Mouse (Mus musculus) embryonic facial prominence, embryonic 14.5 days (tissue): ENCODE results near the gene E130114P18Rik. TPM values are rescaled to one million over a fixed set of nuclear protein-coding genes. Genes with fewer than 3 reads are reported as not detected.

Source experiments
- ATAC-seq: fragments of 200-750 bp; cut with Nextera tagmentation; 2 replicates; pipeline ENCODE4 v1.8.0; 2017; ENCODE audit warnings: low read depth, moderate number of reproducible peaks, moderate TSS enrichment
- DNase-seq: peaks from one replicate; pipeline ENCODE4 v3.0.0-alpha.2; 2015; ENCODE audit warnings: low spot score
- H3K27ac ChIP-seq: fragments of 300-500 bp; sonication (generic); replicated peaks from 2 replicates; pipeline ENCODE4 v1.5.1; 2014; ENCODE audit warnings: low read depth, mild to moderate bottlenecking, low read length, moderate library complexity
- H3K27me3 ChIP-seq: fragments of 300-500 bp; sonication (generic); replicated peaks from 2 replicates; pipeline ENCODE4 v1.6.1; 2014; ENCODE audit warnings: low read length; ENCODE audit not compliant: control insufficient read depth, insufficient read depth
- H3K36me3 ChIP-seq: fragments of 300-500 bp; sonication (generic); 2 replicates; pipeline ENCODE4 v1.6.1; 2014; ENCODE audit warnings: low read length, mixed read lengths; ENCODE audit not compliant: control insufficient read depth, insufficient read depth
- H3K4me1 ChIP-seq: fragments of 300-500 bp; sonication (generic); 2 replicates; pipeline ENCODE4 v1.6.1; 2014; ENCODE audit warnings: antibody characterized with exemption, low read length; ENCODE audit not compliant: control insufficient read depth, insufficient read depth
- H3K4me2 ChIP-seq: fragments of 300-500 bp; sonication (generic); 2 replicates; pipeline ENCODE4 v1.6.1; 2014; ENCODE audit warnings: low read depth, mild to moderate bottlenecking, low read length, moderate library complexity, mixed read lengths
- H3K4me3 ChIP-seq: fragments of 300-500 bp; sonication (generic); 2 replicates; pipeline ENCODE4 v1.5.1; 2014; ENCODE audit warnings: low read depth, mild to moderate bottlenecking, low read length
- H3K9ac ChIP-seq: fragments of 300-500 bp; sonication (generic); 2 replicates; pipeline ENCODE4 v1.6.1; 2014; ENCODE audit warnings: low read depth, mild to moderate bottlenecking, low read length, moderate library complexity, mixed read lengths
- H3K9me3 ChIP-seq: fragments of 300-500 bp; sonication (generic); 2 replicates; pipeline ENCODE4 v1.6.1; 2016; ENCODE audit warnings: low read length; ENCODE audit not compliant: control insufficient read depth
- WGBS: fragments of 180-500 bp; shearing (Covaris S2); extraction: QIAGEN DNeasy Blood & Tissue Kit; methylation state at CpG from one replicate; pipeline ENCODE4 v1.1.7; 2014; 5-methylcytosine and 5-hydroxymethylcytosine counted together
- polyA plus RNA-seq: library from polyadenylated mRNA; unstranded; fragments of >200 nt; fragmentation: Nextera tagmentation; extraction: Ambion mirVana; gene quantifications from 2 replicates; pipeline ENCODE4 v1.2.1, GENCODE M21; 2014

E130114P18Rik gene
- polyA plus RNA-seq, 1 experiment from 2014 or later = 4.4 TPM

GRCm38 (mm10) chr4:97575447-97575846, 202.4 kb downstream of the E130114P18Rik start:
- no peak overlapping the region for H3K27ac ChIP-seq
- no peaks in the 10 kb centered on the region for H3K9me3 ChIP-seq
- H3K4me2 ChIP-seq = peak overlapping the region; percentile 34
- DNase-seq (peak; percentile 94), ATAC-seq (peak; percentile 90)
- H3K4me1 ChIP-seq = peaks cover 32% of the 10 kb centered on the region
- no peaks in the 10 kb centered on the region for H3K27me3 ChIP-seq
- H3K4me3 ChIP-seq = no peak overlapping the region
- H3K9ac ChIP-seq = no peak overlapping the region
- H3K36me3 ChIP-seq = no peaks in the 10 kb centered on the region
- 10% methylated on average over 5 of the region's 5 CpGs for WGBS

GRCm38 (mm10) chr4:97569320-97569719, 208.6 kb downstream of the E130114P18Rik start:
- DNase-seq = no peak
- no peaks in the 10 kb centered on the region for H3K27me3 ChIP-seq
- no peak overlapping the region for H3K27ac ChIP-seq
- no peaks in the 10 kb centered on the region for H3K36me3 ChIP-seq
- 73% methylated on average over 3 of the region's 3 CpGs for WGBS
- ATAC-seq = no peak
- no peak overlapping the region for H3K4me2 ChIP-seq
- H3K9me3 ChIP-seq = no peaks in the 10 kb centered on the region
- H3K4me3 ChIP-seq = no peak overlapping the region
- no peak overlapping the region for H3K9ac ChIP-seq
- H3K4me1 ChIP-seq = no peaks in the 10 kb centered on the region

DNA sequence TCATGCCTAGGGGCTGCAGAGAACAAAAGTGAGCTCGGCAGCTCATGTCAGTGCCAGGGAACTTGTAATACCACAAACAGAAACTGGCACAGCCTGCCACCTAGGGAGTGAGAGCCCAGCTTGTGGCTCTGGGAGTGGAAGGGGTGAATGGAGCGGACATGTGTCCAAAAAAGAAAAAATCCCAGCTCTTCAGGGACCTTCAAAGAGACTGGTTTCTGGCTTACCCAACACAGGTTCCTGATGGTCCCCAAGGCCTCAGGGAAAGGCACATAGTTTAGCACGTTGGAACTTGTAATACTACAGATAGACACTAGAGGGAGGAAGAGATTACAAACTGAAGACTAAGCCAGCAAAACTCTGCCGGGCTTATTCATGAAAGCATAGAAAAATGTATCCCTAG, 213.2 kb downstream of the E130114P18Rik start:
- Histone ChIP-seq H3K4me1 (no peaks in the 10 kb centered on the region), H3K27ac (no peak overlapping the region), H3K27me3 (no peaks in the 10 kb centered on the region), H3K36me3 (no peaks in the 10 kb centered on the region), H3K4me2 (no peak overlapping the region), H3K9me3 (no peaks in the 10 kb centered on the region), H3K4me3 (no peak overlapping the region), H3K9ac (no peak overlapping the region)
- WGBS = 33% methylated on average over 4 of the region's 4 CpGs
- ATAC-seq (no peak), DNase-seq (peak; percentile 35)

- Histone ChIP-seq H3K27ac (no peak overlapping the region), H3K4me2 (no peak overlapping the region), H3K9me3 (no peaks in the 10 kb centered on the region), H3K27me3 (no peaks in the 10 kb centered on the region), H3K9ac (no peak overlapping the region), H3K4me1 (no peaks in the 10 kb centered on the region), H3K36me3 (no peaks in the 10 kb centered on the region), H3K4me3 (no peak overlapping the region)
- ATAC-seq (no peak), DNase-seq (no peak)
- 82% methylated on average over 6 of the region's 6 CpGs for WGBS
Observed at GRCm38 (mm10) chr4:97564199-97564598, 213.7 kb downstream of the E130114P18Rik start.

DNA sequence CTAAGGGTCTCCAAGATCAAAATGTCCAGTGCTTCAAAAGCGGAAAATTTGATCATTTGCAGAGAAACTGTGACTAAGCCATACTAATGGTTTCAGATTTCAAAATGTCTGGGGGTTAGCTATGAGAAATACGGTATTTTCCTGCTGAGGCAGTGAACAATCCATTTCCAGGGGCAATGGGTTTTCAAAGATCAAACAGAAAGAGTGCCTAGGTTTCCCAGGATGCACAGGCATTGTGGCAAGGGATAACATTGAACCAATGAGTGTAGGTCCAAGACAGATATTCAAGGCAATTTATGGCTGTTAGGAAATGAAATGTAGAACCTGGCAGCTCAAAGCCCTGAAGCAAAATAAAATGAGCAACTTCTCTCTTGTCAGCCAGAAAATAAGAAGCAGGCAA, 220.3 kb downstream of the E130114P18Rik start:
- Histone ChIP-seq H3K27ac (no peak overlapping the region), H3K4me1 (no peaks in the 10 kb centered on the region), H3K9me3 (no peaks in the 10 kb centered on the region), H3K4me3 (no peak overlapping the region), H3K4me2 (no peak overlapping the region), H3K27me3 (no peaks in the 10 kb centered on the region), H3K36me3 (no peaks in the 10 kb centered on the region), H3K9ac (no peak overlapping the region)
- DNase-seq (no peak), ATAC-seq (no peak)
- WGBS = 47% methylated on average over 2 of the region's 2 CpGs

GRCm38 (mm10) chr4:97544016-97544415, 233.9 kb downstream of the E130114P18Rik start:
- DNase-seq (peak; percentile 17), ATAC-seq (no peak)
- WGBS = 23% methylated on average over 5 of the region's 5 CpGs
- H3K27ac ChIP-seq = no peak overlapping the region
- H3K9ac ChIP-seq = no peak overlapping the region
- 0 out of 2 replicates have a peak, but pooled peaks cover 2% of the 10 kb centered on the region for H3K9me3 ChIP-seq
- no peak overlapping the region for H3K4me3 ChIP-seq
- H3K4me2 ChIP-seq = no peak overlapping the region
- no peaks in the 10 kb centered on the region for H3K36me3 ChIP-seq
- no peaks in the 10 kb centered on the region for H3K27me3 ChIP-seq
- no peaks in the 10 kb centered on the region; the same call in 1 of the 2 replicates for H3K4me1 ChIP-seq

GRCm38 (mm10) chr4:97532072-97532471, 245.8 kb downstream of the E130114P18Rik start:
- WGBS = 43% methylated on average over 2 of the region's 2 CpGs
- DNase-seq (no peak), ATAC-seq (no peak)
- Histone ChIP-seq H3K36me3 (no peaks in the 10 kb centered on the region), H3K4me1 (no peaks in the 10 kb centered on the region), H3K4me3 (no peak overlapping the region), H3K9ac (no peak overlapping the region), H3K9me3 (no peaks in the 10 kb centered on the region), H3K4me2 (no peak overlapping the region), H3K27me3 (no peaks in the 10 kb centered on the region), H3K27ac (no peak overlapping the region)

GRCm38 (mm10) chr4:97528517-97528916, 249.4 kb downstream of the E130114P18Rik start:
- no peak for DNase-seq
- H3K4me2 ChIP-seq = no peak overlapping the region
- no peak for ATAC-seq
- no peak overlapping the region for H3K27ac ChIP-seq
- H3K4me1 ChIP-seq = no peaks in the 10 kb centered on the region
- no peaks in the 10 kb centered on the region for H3K27me3 ChIP-seq
- no peak overlapping the region for H3K9ac ChIP-seq
- H3K36me3 ChIP-seq = no peaks in the 10 kb centered on the region
- H3K4me3 ChIP-seq = no peak overlapping the region
- WGBS = 83% methylated on average over 2 of the region's 2 CpGs
- H3K9me3 ChIP-seq = no peaks in the 10 kb centered on the region
